ENCODE assay signal across 9 mouse cellular contexts in the genomic region with DNA sequence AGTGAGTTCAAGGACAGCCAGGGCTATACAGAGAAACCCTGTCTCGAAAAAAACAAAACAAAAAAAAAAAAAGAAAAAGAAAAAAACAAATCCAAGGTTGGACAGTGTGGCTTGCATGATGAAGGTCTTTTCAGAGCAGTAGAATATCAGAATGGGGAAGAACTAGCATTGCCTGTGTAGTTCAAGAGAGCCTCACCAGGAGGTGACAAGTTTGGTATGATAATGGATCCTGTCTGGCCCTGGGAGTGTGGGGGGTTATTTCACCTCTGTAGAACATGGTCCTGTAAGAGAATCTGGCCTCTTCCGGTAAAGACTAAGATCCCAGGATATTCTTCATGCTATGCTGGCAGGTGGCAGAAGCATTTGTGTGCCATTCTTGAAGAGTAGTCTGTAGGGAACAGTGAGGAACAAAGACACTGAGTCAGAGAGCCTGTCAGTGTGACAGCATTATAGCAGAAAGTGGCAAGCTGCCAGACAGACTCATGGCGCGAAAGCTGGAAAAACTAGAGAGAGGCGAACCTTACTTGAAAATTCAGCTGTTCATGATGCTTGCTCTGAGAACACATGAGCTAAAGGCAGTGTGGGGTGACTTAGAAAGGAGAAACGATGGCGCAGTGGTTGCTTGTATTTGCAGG. TPM values are rescaled to one million over a fixed set of nuclear protein-coding genes. Genes with fewer than 3 reads are reported as not detected.
A peak's percentile ranks its signal among the peaks of the same experiment; 100 is the strongest.
DNase-seq lines count a peak whose midpoint lies in the region; ATAC-seq and TF ChIP-seq lines count a peak whose summit lies in the region.
"Had no signal": no experiment of that assay in that cellular context is flagged by ENCODE, and none has a peak within 500 bp of the region (broad histone marks: within the 10 kb centered on the region; RNA-seq: fewer than 3 reads in every experiment).

No protein-coding gene starts in this region.

- WGBS in lung, adult 2 months, result 81% methylated on average over 7 of the region's 7 CpGs

- H3K4me3 ChIP-seq in lung, adult 2 months (replicated peaks; ENCODE audit: extremely low read depth, low read depth, low read length), result no peak overlapping the region

- no peaks in the 10 kb centered on the region for H3K4me1 ChIP-seq in lung, adult 2 months (ENCODE audit: control insufficient read depth, insufficient read depth, low read length)

- ATAC-seq in activated CD4-positive, CD25-positive, alpha-beta regulatory T cell, adult 4 months, result no peak

- intact Hi-C loops in left cerebral cortex, postnatal 36 days (cut with DNase I), result no loop called here

- TF ChIP-seq POLR2A in lung, adult 2 months (IDR thresholded peaks at IDR 0.05; ENCODE audit: borderline replicate concordance, extremely low read depth, low read depth, low read length), result no peak

- DNase-seq in cerebellum, postnatal 10 days, result peak; percentile 34 to 42
- DNase-seq in cerebellum, adult 9-10 months, result no peak
- DNase-seq in Muller cell, postnatal 12 days (ENCODE audit: inconsistent ontology term), result peak; percentile 40
- DNase-seq in layer of hippocampus, adult 11-12 months (ENCODE audit: low spot score), result peak; percentile 68
- peak; percentile 45 to 59 for DNase-seq in left cerebral cortex, postnatal 36 days (ENCODE audit: low spot score in 2 of 2)
- DNase-seq in gastrocnemius, postnatal 10 days, result no peak
- no peak for DNase-seq in lung, adult 2 months
- DNase-seq: B cell, adult 2 months had no signal

- no peak for TF ChIP-seq CTCF in lung, adult 2 months (IDR thresholded peaks at IDR 0.05; ENCODE audit: insufficient read depth, low read length)

RNA-seq across cellular contexts. Expression of gene Sh2b3, which starts 58.8 kb away (rescaled TPM):
- 10 to 100 TPM; 22.0 to 22.5 TPM for total RNA-seq in left cerebral cortex, postnatal 36 days (2021)
- polyA plus RNA-seq in activated CD4-positive, CD25-positive, alpha-beta regulatory T cell, adult 4 months (2017; shearing (Covaris generic)), result 10 to 100 TPM in 1 of 2 experiments, 1 to 10 TPM in 1; 9.8 to 11.6 TPM
- 10 to 100 TPM; 18.3 to 22.5 TPM for total RNA-seq in gastrocnemius, postnatal 10 days (2021)
- 58.8 and 106 TPM in 2 replicates for polyA plus RNA-seq in lung, adult 2 months (2012; rRNA removed)

Comparison
In these comparisons a context has a peak if more than half of its experiments do, and no peak if none do; other contexts are left out.
1. DNase-seq: peak in cerebellum, postnatal 10 days (2 of 2), Muller cell, postnatal 12 days (single experiment), layer of hippocampus, adult 11-12 months (single experiment) and left cerebral cortex, postnatal 36 days (2 of 2); none in cerebellum, adult 9-10 months (single experiment), gastrocnemius, postnatal 10 days (single experiment) and lung, adult 2 months (single experiment).